Mouse (Mus musculus) embryonic facial prominence, embryonic 10.5 days (tissue): ENCODE measurements around the gene Fgb. TPM values are rescaled to one million over a fixed set of nuclear protein-coding genes. Genes with fewer than 3 reads are reported as not detected.
A peak's percentile ranks its signal among the peaks of the same experiment; 100 is the strongest.

Experiments
- DNase-seq: peaks from one replicate; pipeline ENCODE4 v3.0.0-alpha.2; 2017; ENCODE audit warnings: low spot score
- H3K27ac ChIP-seq: fragments of 300-500 bp; sonication (generic); replicated peaks from 2 replicates; pipeline ENCODE4 v1.5.1; 2016; ENCODE audit warnings: mild to moderate bottlenecking
- H3K27me3 ChIP-seq: fragments of 300-500 bp; sonication (generic); replicated peaks from 2 replicates; pipeline ENCODE4 v1.6.1; 2016; ENCODE audit warnings: low read depth, mild to moderate bottlenecking; ENCODE audit not compliant: poor library complexity, severe bottlenecking
- H3K36me3 ChIP-seq: fragments of 300-500 bp; sonication (generic); replicated peaks from 2 replicates; pipeline ENCODE4 v1.6.1; 2016; ENCODE audit warnings: mild to moderate bottlenecking, moderate library complexity
- H3K4me1 ChIP-seq: fragments of 300-500 bp; sonication (generic); 2 replicates; pipeline ENCODE4 v1.6.1; 2016
- H3K4me3 ChIP-seq: fragments of 300-500 bp; sonication (generic); 2 replicates; pipeline ENCODE4 v1.5.1; 2016; ENCODE audit warnings: mild to moderate bottlenecking, moderate library complexity
- H3K9me3 ChIP-seq: fragments of 300-500 bp; sonication (generic); 2 replicates; pipeline ENCODE4 v1.6.1; 2016; ENCODE audit warnings: mild to moderate bottlenecking
- WGBS: fragments of 180-500 bp; shearing (Covaris S2); methylation state at CpG from one replicate; pipeline ENCODE4 v1.1.7; 2016; 5-methylcytosine and 5-hydroxymethylcytosine counted together
- polyA plus RNA-seq: library from polyadenylated mRNA; unstranded; fragments of >200 nt; fragmentation: Nextera tagmentation; extraction: Ambion mirVana; gene quantifications from 2 replicates; pipeline ENCODE4 v1.2.1, GENCODE M21; 2016

Gene Fgb
- polyA plus RNA-seq, 1 experiment from 2014 or later = not detected

DNA sequence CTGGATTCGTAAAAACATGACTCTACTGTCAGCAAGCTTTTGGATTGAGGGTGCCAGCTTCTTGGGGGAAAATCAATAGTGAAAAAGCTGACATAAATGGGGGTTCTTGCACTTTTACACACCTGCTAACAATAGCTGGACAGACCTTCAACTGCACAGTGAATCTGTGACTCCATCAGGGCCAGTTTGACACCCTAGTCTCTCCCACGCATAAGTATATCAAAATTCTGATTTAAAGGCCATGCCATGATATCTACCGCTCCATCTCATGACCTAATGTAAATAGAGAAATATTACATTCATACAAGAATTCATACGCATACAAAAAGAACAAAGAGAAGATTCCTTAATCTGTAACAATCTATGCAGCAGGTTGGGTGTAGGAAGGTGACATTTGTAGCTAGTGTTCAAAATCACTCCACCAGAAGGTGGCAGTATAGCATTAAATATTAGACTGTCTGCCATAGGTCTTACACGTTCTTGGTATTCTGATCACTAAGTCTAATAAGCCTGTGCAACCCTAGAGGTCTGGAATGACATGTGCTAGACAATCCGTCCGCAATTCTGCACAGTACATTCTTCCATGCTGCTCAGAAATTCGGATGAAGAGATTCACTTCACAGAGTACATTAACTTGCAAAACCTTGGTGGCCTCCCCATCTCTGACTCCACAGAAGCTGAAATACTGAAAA is 50.7 kb downstream of the Fgb start:
- H3K27ac ChIP-seq = no peak overlapping the region
- no peaks in the 10 kb centered on the region for H3K9me3 ChIP-seq
- DNase-seq = no peak
- H3K27me3 ChIP-seq = peaks cover 37% of the 10 kb centered on the region
- H3K4me1 ChIP-seq = peaks cover 11% of the 10 kb centered on the region
- 37% methylated on average over 8 of the region's 8 CpGs for WGBS
- no peak overlapping the region for H3K4me3 ChIP-seq
- H3K36me3 ChIP-seq = no peaks in the 10 kb centered on the region

DNA sequence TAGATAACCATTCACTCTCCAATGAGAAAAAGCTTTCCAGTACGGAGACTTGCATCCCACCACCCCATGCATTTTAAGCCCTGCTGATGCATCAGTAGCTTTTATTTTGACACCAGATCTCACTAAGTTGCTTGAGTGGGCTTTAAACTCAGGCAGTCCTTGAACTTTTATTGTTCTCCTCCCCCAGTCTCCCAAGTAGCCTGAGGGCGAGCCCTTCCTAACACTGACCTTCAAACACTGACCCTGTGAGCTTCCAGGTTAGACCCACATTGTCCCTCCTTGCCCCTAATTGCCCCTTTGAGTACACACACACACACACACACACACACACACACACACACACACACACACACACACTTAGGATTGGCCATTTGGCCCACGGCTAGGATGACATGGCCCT is 53.0 kb downstream of the Fgb start:
- H3K4me1 ChIP-seq = peaks cover 11% of the 10 kb centered on the region
- H3K9me3 ChIP-seq = no peaks in the 10 kb centered on the region
- peaks cover 41% of the 10 kb centered on the region for H3K27me3 ChIP-seq
- H3K27ac ChIP-seq = no peak overlapping the region
- no peaks in the 10 kb centered on the region for H3K36me3 ChIP-seq
- WGBS = 70% methylated on average over 3 of the region's 3 CpGs
- no peak for DNase-seq
- H3K4me3 ChIP-seq = no peak overlapping the region

DNA sequence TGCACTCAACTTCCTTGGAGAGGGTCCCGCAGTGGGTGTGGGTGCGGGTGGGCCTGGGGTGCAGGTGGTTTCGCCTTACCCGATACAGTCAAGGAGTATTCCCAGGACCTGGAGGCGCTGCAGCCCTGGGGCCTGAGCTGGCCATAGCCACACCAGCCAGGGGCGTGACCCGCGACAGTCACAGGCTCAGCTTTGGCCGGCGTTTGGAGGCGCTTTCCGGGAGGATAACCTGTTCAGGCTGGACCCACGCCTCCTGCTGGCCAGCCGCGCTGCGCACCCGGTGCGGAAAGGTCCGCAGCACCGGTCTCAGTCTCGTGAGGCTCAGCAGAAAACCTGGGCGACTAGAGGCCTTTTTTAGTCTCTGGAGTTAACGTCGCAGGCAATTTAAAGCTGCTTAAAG is 54.3 kb downstream of the Fgb start:
- DNase-seq = peak; percentile 86
- Histone ChIP-seq H3K4me3 (peak overlapping the region; percentile 47), H3K27me3 (peaks cover 41% of the 10 kb centered on the region), H3K36me3 (no peaks in the 10 kb centered on the region), H3K27ac (no peak overlapping the region), H3K4me1 (peaks cover 11% of the 10 kb centered on the region), H3K9me3 (no peaks in the 10 kb centered on the region)
- WGBS = 2% methylated on average over 24 of the region's 24 CpGs

DNA sequence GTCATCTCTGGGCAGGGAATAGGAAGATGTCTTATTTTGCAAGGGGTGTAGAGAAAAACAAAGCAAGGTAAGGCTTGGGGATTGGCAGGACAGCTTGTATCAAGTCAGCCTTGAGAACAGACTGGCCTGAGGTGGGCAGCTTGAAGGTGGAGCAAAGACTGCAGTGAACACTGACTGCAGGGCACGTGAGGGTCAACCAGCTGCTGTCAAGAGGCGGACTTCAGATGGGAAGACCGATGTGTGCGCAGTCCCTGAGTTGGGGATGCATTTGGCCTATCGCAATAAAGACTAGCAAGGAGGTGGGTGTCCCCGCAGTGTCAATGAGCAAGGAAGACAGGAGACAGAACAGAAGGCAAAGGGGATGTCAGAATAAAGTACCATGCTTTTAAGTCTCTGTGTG is 56.7 kb downstream of the Fgb start:
- no peak for DNase-seq
- 86% methylated on average over 6 of the region's 6 CpGs for WGBS
- H3K9me3 ChIP-seq = no peaks in the 10 kb centered on the region

DNA sequence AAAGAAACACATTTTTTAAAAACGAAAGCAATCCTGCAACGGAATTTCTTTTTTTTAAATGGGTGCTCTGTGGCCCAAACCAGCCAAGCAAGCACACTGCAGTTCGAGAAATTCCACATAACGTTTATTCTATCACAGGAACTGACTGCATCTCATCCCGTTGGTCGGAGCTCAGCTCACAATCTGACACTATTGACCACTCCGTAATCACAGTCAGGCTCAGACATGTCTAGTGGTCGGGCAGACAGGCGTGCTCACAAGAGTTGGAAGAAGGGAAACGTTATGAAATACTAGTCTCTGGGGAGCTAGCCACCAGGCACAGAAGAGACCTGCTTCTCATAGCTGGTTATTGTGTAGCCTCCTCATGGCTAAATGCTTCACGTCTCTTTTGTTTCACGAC is 57.7 kb downstream of the Fgb start:
- no peak for DNase-seq
- H3K4me1 ChIP-seq = peaks cover 11% of the 10 kb centered on the region
- peaks cover 34% of the 10 kb centered on the region for H3K27me3 ChIP-seq
- H3K4me3 ChIP-seq = no peak overlapping the region
- H3K9me3 ChIP-seq = no peaks in the 10 kb centered on the region
- no peaks in the 10 kb centered on the region for H3K36me3 ChIP-seq
- no peak overlapping the region for H3K27ac ChIP-seq
- whole genome bisulfite sequencing = 82% methylated on average over 12 of the region's 12 CpGs

More for the DNA sequence above, 56.7 kb downstream of the Fgb start:
- Histone ChIP-seq H3K27ac (no peak overlapping the region), H3K36me3 (no peaks in the 10 kb centered on the region), H3K4me3 (no peak overlapping the region), H3K27me3 (peaks cover 41% of the 10 kb centered on the region), H3K4me1 (peaks cover 11% of the 10 kb centered on the region)

Other genes starting within 250 kb of the Fgb start
- 2.5 and 2.9 TPM in 2 replicates for gene Rbm46, start 173.4 kb downstream of the Fgb start, polyA plus RNA-seq
- 0.05 TPM in 2 replicates for gene Lrat, start 145.9 kb downstream of the Fgb start, polyA plus RNA-seq
- 0.16 and 0.18 TPM in 2 replicates for gene Fgg, start 42.1 kb downstream of the Fgb start, polyA plus RNA-seq
- not detected in 2 replicates for gene Fga, start 23.8 kb downstream of the Fgb start, polyA plus RNA-seq
- gene Plrg1, start 5.7 kb upstream of the Fgb start, polyA plus RNA-seq = 133 and 139 TPM in 2 replicates
- 0.04 and 0.11 TPM in 2 replicates for gene Dchs2, start 78.1 kb upstream of the Fgb start, polyA plus RNA-seq